Mouse (Mus musculus): ENCODE results near the gene Fignl2. TPM values are rescaled to one million over a fixed set of nuclear protein-coding genes. Genes with fewer than 3 reads are reported as not detected.

The Fignl2 gene
- polyA plus RNA-seq (2014; fragmentation: Nextera tagmentation; extraction: Ambion mirVana) = 0.09 TPM in 1 of 2 replicates, not detected in the other

- H3K9ac ChIP-seq (ENCODE audit: low read length) = peak within 1 kb of the TSS; percentile 69
- peak within 1 kb of the TSS; percentile 83 for H3K4me2 ChIP-seq (ENCODE audit: low read length)
- DNase-seq (ENCODE audit: low spot score) = no peak
- H3K27me3 ChIP-seq (replicated peaks; ENCODE audit: control insufficient read depth, insufficient read depth, low read length) = peaks cover 8% of the 10 kb centered on the region; the same call in 1 of the 2 replicates
- peak within 1 kb of the TSS; percentile 55 for H3K4me3 ChIP-seq (ENCODE audit: low read depth, low read length)
- peaks cover 9% of the 10 kb centered on the region; the same call in 1 of the 2 replicates for H3K4me1 ChIP-seq (ENCODE audit: control insufficient read depth, insufficient read depth, low read length)
- ATAC-seq = peak; percentile 35
- H3K9me3 ChIP-seq (replicated peaks; ENCODE audit: control insufficient read depth, low read length) = no peaks in the 10 kb centered on the region
- H3K27ac ChIP-seq (ENCODE audit: low read depth, low read length) = 0 out of 2 replicates have a peak within 1 kb of the TSS, but pooled peaks have one; percentile 27
- under 1% methylated on average over 49 of the region's 96 CpGs for WGBS
- no peaks in the 10 kb centered on the region for H3K36me3 ChIP-seq (ENCODE audit: control insufficient read depth, insufficient read depth, low read length)
Measured at GRCm38 (mm10) chr15:101077813-101078730, at the start of gene Fignl2. Fignl2 (minus strand) TSS chr15:101078567.

GRCm38 (mm10) chr15:101126876-101127544, 48.6 kb upstream of the Fignl2 start:
- no peak for DNase-seq (ENCODE audit: low spot score)
- peaks cover 23% of the 10 kb centered on the region for H3K27me3 ChIP-seq (replicated peaks; ENCODE audit: control insufficient read depth, insufficient read depth, low read length)
- no peaks in the 10 kb centered on the region for H3K9me3 ChIP-seq (replicated peaks; ENCODE audit: control insufficient read depth, low read length)

GRCm38 (mm10) chr15:101125561-101125960, 47.2 kb upstream of the Fignl2 start:
- H3K9ac ChIP-seq (ENCODE audit: low read length) = no peak overlapping the region
- DNase-seq (ENCODE audit: low spot score) (no peak), ATAC-seq (no peak)
- H3K4me3 ChIP-seq (ENCODE audit: low read depth, low read length) = no peak overlapping the region
- H3K9me3 ChIP-seq (replicated peaks; ENCODE audit: control insufficient read depth, low read length) = no peaks in the 10 kb centered on the region
- H3K4me1 ChIP-seq (ENCODE audit: control insufficient read depth, insufficient read depth, low read length) = 0 out of 2 replicates have a peak, but pooled peaks cover 3% of the 10 kb centered on the region
- no peak overlapping the region for H3K27ac ChIP-seq (ENCODE audit: low read depth, low read length)
- 86% methylated on average over 6 of the region's 6 CpGs for WGBS
- H3K27me3 ChIP-seq (replicated peaks; ENCODE audit: control insufficient read depth, insufficient read depth, low read length) = peaks cover 23% of the 10 kb centered on the region
- no peak overlapping the region for H3K4me2 ChIP-seq (ENCODE audit: low read length)
- no peaks in the 10 kb centered on the region for H3K36me3 ChIP-seq (ENCODE audit: control insufficient read depth, insufficient read depth, low read length)

More at GRCm38 (mm10) chr15:101126876-101127544, 48.6 kb upstream of the Fignl2 start:
- H3K36me3 ChIP-seq (ENCODE audit: control insufficient read depth, insufficient read depth, low read length) = no peaks in the 10 kb centered on the region
- 0 out of 2 replicates have a peak, but pooled peaks cover 3% of the 10 kb centered on the region for H3K4me1 ChIP-seq (ENCODE audit: control insufficient read depth, insufficient read depth, low read length)
- no peak overlapping the region for H3K4me2 ChIP-seq (ENCODE audit: low read length)
- no peak for ATAC-seq
- no peak overlapping the region for H3K27ac ChIP-seq (ENCODE audit: low read depth, low read length)
- 83% methylated on average over 12 of the region's 12 CpGs for WGBS
- H3K9ac ChIP-seq (ENCODE audit: low read length) = no peak overlapping the region
- H3K4me3 ChIP-seq (ENCODE audit: low read depth, low read length) = no peak overlapping the region

- Histone ChIP-seq H3K27me3 (replicated peaks; ENCODE audit: control insufficient read depth, insufficient read depth, low read length) (peaks cover 4% of the 10 kb centered on the region), H3K4me2 (ENCODE audit: low read length) (no peak overlapping the region), H3K4me3 (ENCODE audit: low read depth, low read length) (no peak overlapping the region), H3K36me3 (ENCODE audit: control insufficient read depth, insufficient read depth, low read length) (no peaks in the 10 kb centered on the region), H3K9me3 (replicated peaks; ENCODE audit: control insufficient read depth, low read length) (no peaks in the 10 kb centered on the region), H3K9ac (ENCODE audit: low read length) (no peak overlapping the region), H3K27ac (ENCODE audit: low read depth, low read length) (no peak overlapping the region), H3K4me1 (ENCODE audit: control insufficient read depth, insufficient read depth, low read length) (no peaks in the 10 kb centered on the region)
- DNase-seq (ENCODE audit: low spot score) = no peak
- no peak for ATAC-seq
- WGBS = 75% methylated on average over 4 of the region's 4 CpGs
Measured at GRCm38 (mm10) chr15:101123202-101123601, 44.8 kb upstream of the Fignl2 start.

- WGBS = 34% methylated on average over 2 of the region's 2 CpGs
- Histone ChIP-seq H3K36me3 (ENCODE audit: control insufficient read depth, insufficient read depth, low read length) (no peaks in the 10 kb centered on the region), H3K4me3 (ENCODE audit: low read depth, low read length) (no peak overlapping the region), H3K4me1 (ENCODE audit: control insufficient read depth, insufficient read depth, low read length) (no peaks in the 10 kb centered on the region), H3K9me3 (replicated peaks; ENCODE audit: control insufficient read depth, low read length) (no peaks in the 10 kb centered on the region), H3K9ac (ENCODE audit: low read length) (no peak overlapping the region), H3K27me3 (replicated peaks; ENCODE audit: control insufficient read depth, insufficient read depth, low read length) (no peaks in the 10 kb centered on the region), H3K4me2 (ENCODE audit: low read length) (no peak overlapping the region), H3K27ac (ENCODE audit: low read depth, low read length) (no peak overlapping the region)
- DNase-seq (ENCODE audit: low spot score) (no peak), ATAC-seq (no peak)
Measured at GRCm38 (mm10) chr15:101122290-101122589, 43.9 kb upstream of the Fignl2 start.

DNA sequence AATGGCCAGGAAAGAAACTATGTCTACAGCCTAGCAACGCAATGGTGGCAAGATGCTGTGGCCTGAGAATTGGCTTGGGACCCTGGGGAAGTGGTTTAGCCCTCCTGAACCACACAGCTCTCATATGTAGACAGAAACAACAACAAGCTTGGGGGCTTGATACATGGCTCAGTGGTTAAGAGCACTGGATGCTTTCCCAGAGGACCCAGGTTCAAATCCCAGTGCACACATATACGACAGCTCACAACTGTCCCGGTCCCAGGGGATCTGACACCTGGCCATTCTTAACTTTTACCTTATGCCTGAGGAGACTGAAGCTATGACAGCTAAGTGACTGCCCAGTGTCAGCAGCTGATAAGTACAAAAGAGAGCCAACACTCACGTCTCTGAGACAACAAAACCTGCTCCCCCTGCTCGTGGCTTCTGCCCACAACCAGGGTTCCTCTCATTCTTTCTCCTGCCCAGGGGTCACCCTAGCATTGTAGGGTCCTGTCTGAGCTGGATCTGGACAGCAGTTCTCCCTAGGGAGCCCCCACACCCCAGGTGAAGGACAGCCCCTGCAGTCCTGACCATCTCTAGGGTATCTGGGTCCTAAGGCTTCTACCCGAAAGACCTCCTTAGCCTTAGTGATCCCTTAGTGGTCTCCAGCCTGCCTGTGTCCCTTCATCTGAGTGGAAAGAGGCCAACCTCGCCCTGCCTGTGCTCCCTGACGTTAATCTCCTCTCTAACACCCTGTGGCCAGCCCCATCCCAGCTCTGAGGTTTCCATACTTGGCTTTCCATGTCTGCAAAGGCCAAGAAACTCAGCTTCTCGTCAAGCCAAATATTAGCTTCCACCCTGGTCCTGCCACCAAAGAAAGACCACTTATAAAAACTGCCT, 43.3 kb upstream of the Fignl2 start:
- H3K4me1 ChIP-seq (ENCODE audit: control insufficient read depth, insufficient read depth, low read length) = no peaks in the 10 kb centered on the region
- H3K4me3 ChIP-seq (ENCODE audit: low read depth, low read length) = no peak overlapping the region
- H3K27me3 ChIP-seq (replicated peaks; ENCODE audit: control insufficient read depth, insufficient read depth, low read length) = no peaks in the 10 kb centered on the region
- no peak overlapping the region for H3K9ac ChIP-seq (ENCODE audit: low read length)
- ATAC-seq = no peak
- no peak overlapping the region for H3K27ac ChIP-seq (ENCODE audit: low read depth, low read length)
- no peaks in the 10 kb centered on the region for H3K9me3 ChIP-seq (replicated peaks; ENCODE audit: control insufficient read depth, low read length)
- no peak overlapping the region for H3K4me2 ChIP-seq (ENCODE audit: low read length)
- WGBS = 72% methylated on average over 9 of the region's 9 CpGs
- no peak for DNase-seq (ENCODE audit: low spot score)
- no peaks in the 10 kb centered on the region for H3K36me3 ChIP-seq (ENCODE audit: control insufficient read depth, insufficient read depth, low read length)

DNA sequence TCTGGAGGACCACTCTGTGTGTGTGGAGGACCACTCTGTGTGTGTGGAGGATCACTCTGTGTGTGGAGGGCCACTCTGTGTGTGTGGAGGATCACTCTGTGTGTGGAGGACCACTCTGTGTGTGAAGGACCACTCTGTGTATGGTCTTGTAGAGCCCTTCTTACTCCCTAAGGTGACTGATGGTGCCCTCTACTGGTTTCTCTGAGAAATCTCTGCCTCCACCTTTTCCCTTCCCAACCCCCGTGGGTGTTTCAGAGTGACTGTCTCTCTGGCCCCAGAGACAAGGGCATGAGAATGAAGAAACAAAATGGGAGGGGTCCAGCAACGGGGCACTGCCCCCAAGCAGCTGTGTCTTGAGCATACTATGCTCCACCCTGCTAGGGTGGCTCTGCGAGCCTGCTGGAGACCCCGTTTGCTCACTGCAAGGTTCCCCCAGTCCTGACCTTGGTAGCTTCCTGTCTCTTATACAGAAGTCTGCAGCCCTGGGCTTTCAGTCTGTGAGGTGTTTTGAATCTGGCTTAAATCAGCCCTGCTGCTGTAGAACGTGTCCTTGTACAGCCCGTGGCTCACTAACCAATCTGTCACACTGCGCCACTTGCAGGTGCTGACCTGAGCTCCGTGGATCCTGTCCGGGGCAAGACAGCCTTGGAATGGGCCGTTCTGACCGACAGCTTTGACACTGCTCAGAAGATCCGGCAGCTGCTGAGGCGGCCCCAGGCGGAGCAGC, 40.2 kb upstream of the Fignl2 start:
- H3K27ac ChIP-seq (ENCODE audit: low read depth, low read length) = no peak overlapping the region
- no peaks in the 10 kb centered on the region for H3K36me3 ChIP-seq (ENCODE audit: control insufficient read depth, insufficient read depth, low read length)
- H3K4me2 ChIP-seq (ENCODE audit: low read length) = no peak overlapping the region
- no peaks in the 10 kb centered on the region for H3K27me3 ChIP-seq (replicated peaks; ENCODE audit: control insufficient read depth, insufficient read depth, low read length)
- H3K4me1 ChIP-seq (ENCODE audit: control insufficient read depth, insufficient read depth, low read length) = no peaks in the 10 kb centered on the region
- H3K9ac ChIP-seq (ENCODE audit: low read length) = no peak overlapping the region
- H3K9me3 ChIP-seq (replicated peaks; ENCODE audit: control insufficient read depth, low read length) = no peaks in the 10 kb centered on the region
- ATAC-seq (no peak), DNase-seq (ENCODE audit: low spot score) (peak; percentile 48)
- H3K4me3 ChIP-seq (ENCODE audit: low read depth, low read length) = no peak overlapping the region
- WGBS = 67% methylated on average over 14 of the region's 14 CpGs

DNA sequence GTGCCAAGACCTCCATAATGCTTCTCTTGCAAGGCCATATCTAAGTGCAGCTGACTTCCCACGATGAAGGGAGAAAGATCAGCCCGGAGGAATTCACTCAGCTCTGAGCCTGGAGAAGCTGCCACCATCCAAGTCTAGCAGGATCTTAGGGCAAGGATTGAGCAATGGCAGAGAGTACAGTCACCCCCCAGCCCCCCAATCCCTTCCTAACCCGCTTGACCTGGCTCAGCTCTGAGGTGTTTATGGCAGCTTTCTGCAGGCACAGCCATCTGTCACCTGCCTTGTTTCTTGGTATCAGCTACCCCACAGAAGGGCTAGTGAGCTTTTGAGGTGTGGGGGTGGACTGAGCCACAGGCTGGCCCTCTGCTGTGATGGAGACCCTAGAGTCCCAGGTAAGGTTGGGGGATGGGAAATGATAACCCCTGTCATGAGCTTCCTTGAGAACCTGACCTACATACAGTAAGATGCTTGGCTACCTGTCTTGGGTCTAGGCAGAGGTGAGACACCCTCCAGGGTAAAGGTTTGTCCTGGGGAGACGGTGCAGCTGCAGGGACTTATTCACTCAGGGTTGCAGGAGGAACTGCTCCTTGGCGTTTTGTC, 37.2 kb upstream of the Fignl2 start, which contains the start of gene Ankrd33:
TSS of gene Ankrd33 (plus strand) at position 245 of the 600 bp plus-strand sequence.
- no peaks in the 10 kb centered on the region for H3K36me3 ChIP-seq (ENCODE audit: control insufficient read depth, insufficient read depth, low read length)
- ATAC-seq (no peak), DNase-seq (ENCODE audit: low spot score) (no peak)
- H3K27me3 ChIP-seq (replicated peaks; ENCODE audit: control insufficient read depth, insufficient read depth, low read length) = no peaks in the 10 kb centered on the region
- H3K9ac ChIP-seq (ENCODE audit: low read length) = no peak within 1 kb of the TSS
- H3K4me2 ChIP-seq (ENCODE audit: low read length) = no peak within 1 kb of the TSS
- 81% methylated on average over 5 of the region's 5 CpGs for WGBS
- no peaks in the 10 kb centered on the region for H3K4me1 ChIP-seq (ENCODE audit: control insufficient read depth, insufficient read depth, low read length)
- no peaks in the 10 kb centered on the region for H3K9me3 ChIP-seq (replicated peaks; ENCODE audit: control insufficient read depth, low read length)
- no peak within 1 kb of the TSS for H3K4me3 ChIP-seq (ENCODE audit: low read depth, low read length)
- no peak within 1 kb of the TSS for H3K27ac ChIP-seq (ENCODE audit: low read depth, low read length)
